Mouse (Mus musculus): ENCODE measurements at regions not wholly inside any gene's neighbourhood (a gene's known extent, or its start where the extent isn't known, plus 50 kb on each side); places are given as distances from the start of the nearest gene placed in this dataset.

GRCm38 (mm10) chr10:8071858-8072257 is 115.8 kb upstream of the Tab2 start:
- DNase-seq: no peak

GRCm38 (mm10) chr10:8070472-8070871 is 114.4 kb upstream of the Tab2 start:
- DNase-seq: no peak

GRCm38 (mm10) chr10:8066926-8067325 is 110.9 kb upstream of the Tab2 start:
- no peak for DNase-seq

- no peak for DNase-seq
Observed at GRCm38 (mm10) chr10:8065746-8066145, 109.7 kb upstream of the Tab2 start.

GRCm38 (mm10) chr10:8064281-8064680 is 108.3 kb upstream of the Tab2 start:
- no peak for DNase-seq

GRCm38 (mm10) chr10:8063458-8064090 is 107.5 kb upstream of the Tab2 start:
- peak in 1 of 2 experiments; percentile 7 for DNase-seq

- no peak for DNase-seq
Observed at GRCm38 (mm10) chr10:8060987-8061386, 105.0 kb upstream of the Tab2 start.

- no peak for DNase-seq
Observed at GRCm38 (mm10) chr10:8059769-8060168, 103.7 kb upstream of the Tab2 start.

- DNase-seq: no peak
Observed at GRCm38 (mm10) chr10:8057855-8058254, 101.8 kb upstream of the Tab2 start.

GRCm38 (mm10) chr10:8055293-8055692 is 99.3 kb upstream of the Tab2 start:
- DNase-seq: no peak

GRCm38 (mm10) chr10:8043416-8044163 is 87.6 kb upstream of the Tab2 start:
- no peak for DNase-seq

GRCm38 (mm10) chr10:8042306-8042705 is 86.3 kb upstream of the Tab2 start:
- DNase-seq: no peak

GRCm38 (mm10) chr10:8041790-8042189 is 85.8 kb upstream of the Tab2 start:
- no peak for DNase-seq

GRCm38 (mm10) chr10:8037986-8038631 is 82.1 kb upstream of the Tab2 start:
- no peak for DNase-seq

- DNase-seq: no peak
Observed at GRCm38 (mm10) chr10:8036293-8036692, 80.3 kb upstream of the Tab2 start.

GRCm38 (mm10) chr10:8035310-8035709 is 79.3 kb upstream of the Tab2 start:
- no peak for DNase-seq

GRCm38 (mm10) chr10:8032203-8032602 is 76.2 kb upstream of the Tab2 start:
- DNase-seq: no peak

GRCm38 (mm10) chr10:8028840-8029239 is 72.8 kb upstream of the Tab2 start:
- DNase-seq: no peak

GRCm38 (mm10) chr10:8027023-8027422 is 71.0 kb upstream of the Tab2 start:
- no peak for DNase-seq

GRCm38 (mm10) chr10:8023741-8024140 is 67.7 kb upstream of the Tab2 start:
- no peak for DNase-seq

- DNase-seq: no peak
Observed at GRCm38 (mm10) chr10:8021971-8022370, 65.9 kb upstream of the Tab2 start.

- DNase-seq: no peak
Observed at GRCm38 (mm10) chr10:8020916-8021705, 65.1 kb upstream of the Tab2 start.

GRCm38 (mm10) chr10:8020113-8020512 is 64.1 kb upstream of the Tab2 start:
- DNase-seq: no peak

Data from cerebellum, adult 18-20 months (tissue).